26 mouse cellular contexts compared by ENCODE assay signal in genomic region chr9:57973440-57974066, GRCm38 (mm10). TPM values are rescaled to one million over a fixed set of nuclear protein-coding genes. Genes with fewer than 3 reads are reported as not detected.
DNase-seq lines count a peak whose midpoint lies in the region; ATAC-seq and TF ChIP-seq lines count a peak whose summit lies in the region.
"Had no signal": no experiment of that assay in that cellular context is flagged by ENCODE, and none has a peak within 500 bp of the region (broad histone marks: within the 10 kb centered on the region; RNA-seq: fewer than 3 reads in every experiment).

No protein-coding gene starts in this region.

- H3K9ac ChIP-seq in embryonic facial prominence, embryonic 13.5 days: no peak overlapping the region
- H3K9ac ChIP-seq in limb, embryonic 12.5 days (replicated peaks): no peak overlapping the region
- H3K9ac ChIP-seq: forebrain, embryonic 15.5 days; hindbrain, embryonic 15.5 days; liver, embryonic 13.5 days; lung, embryonic 14.5 days had no signal

- no peak for ATAC-seq in embryonic facial prominence, embryonic 13.5 days (ENCODE audit: insufficient number of reproducible peaks, insufficient read depth, low FRiP score, low TSS enrichment, low read depth)
- ATAC-seq in limb, embryonic 12.5 days (ENCODE audit: insufficient number of reproducible peaks, insufficient read depth, low FRiP score, low TSS enrichment, low read depth): no peak
- no peak for ATAC-seq in frontal cortex, adult (ENCODE audit: low TSS enrichment)
- ATAC-seq: forebrain, embryonic 15.5 days had no signal

- no peaks in the 10 kb centered on the region for H3K9me3 ChIP-seq in embryonic facial prominence, embryonic 13.5 days
- no peaks in the 10 kb centered on the region for H3K9me3 ChIP-seq in limb, embryonic 12.5 days
- H3K9me3 ChIP-seq: forebrain, embryonic 15.5 days; hindbrain, embryonic 15.5 days; liver, embryonic 13.5 days had no signal

- H3K4me1 ChIP-seq in embryonic facial prominence, embryonic 13.5 days: peaks cover 24% of the 10 kb centered on the region
- peaks cover 43% of the 10 kb centered on the region for H3K4me1 ChIP-seq in limb, embryonic 12.5 days (replicated peaks)
- H3K4me1 ChIP-seq: forebrain, embryonic 15.5 days; hindbrain, embryonic 15.5 days had no signal

- 76% methylated on average over 6 of the region's 6 CpGs for WGBS in embryonic facial prominence, embryonic 13.5 days
- WGBS in limb, embryonic 12.5 days: 78% methylated on average over 6 of the region's 6 CpGs

- no peak overlapping the region for H3K4me3 ChIP-seq in gastrocnemius, adult 2 months
- no peak overlapping the region for H3K4me3 ChIP-seq in embryonic facial prominence, embryonic 13.5 days
- H3K4me3 ChIP-seq in limb, embryonic 12.5 days (replicated peaks): no peak overlapping the region
- H3K4me3 ChIP-seq: forebrain, embryonic 15.5 days; hindbrain, embryonic 15.5 days; layer of hippocampus, adult 2 months; left cerebral cortex, adult 2 months; liver, embryonic 13.5 days had no signal

- no peak for TF ChIP-seq CTCF in gastrocnemius, adult 2 months (IDR thresholded peaks at IDR 0.05)

- peak overlapping the region; percentile 84 for H3K27ac ChIP-seq in gastrocnemius, adult 2 months
- 0 out of 2 replicates have a peak overlapping the region, but pooled peaks have one; percentile 48 for H3K27ac ChIP-seq in embryonic facial prominence, embryonic 13.5 days
- H3K27ac ChIP-seq in limb, embryonic 12.5 days: 0 out of 2 replicates have a peak overlapping the region, but pooled peaks have one; percentile 84
- H3K27ac ChIP-seq: forebrain, embryonic 15.5 days; hindbrain, embryonic 15.5 days; kidney, postnatal 0 days; liver, embryonic 13.5 days had no signal

- intact Hi-C loops in gastrocnemius, adult 2 months (cut with DNase I): no loop called here

- H3K27me3 ChIP-seq in embryonic facial prominence, embryonic 13.5 days: no peaks in the 10 kb centered on the region
- H3K27me3 ChIP-seq in limb, embryonic 12.5 days: no peaks in the 10 kb centered on the region
- H3K27me3 ChIP-seq: forebrain, embryonic 15.5 days; hindbrain, embryonic 15.5 days had no signal

- no peak overlapping the region for H3K4me2 ChIP-seq in embryonic facial prominence, embryonic 13.5 days
- no peak overlapping the region for H3K4me2 ChIP-seq in limb, embryonic 12.5 days
- H3K4me2 ChIP-seq: forebrain, embryonic 15.5 days; heart, embryonic 11.5 days; hindbrain, embryonic 15.5 days; liver, embryonic 13.5 days; lung, embryonic 14.5 days had no signal

- no peaks in the 10 kb centered on the region for H3K36me3 ChIP-seq in embryonic facial prominence, embryonic 13.5 days
- no peaks in the 10 kb centered on the region for H3K36me3 ChIP-seq in limb, embryonic 12.5 days
- H3K36me3 ChIP-seq: forebrain, embryonic 15.5 days; hindbrain, embryonic 15.5 days; liver, embryonic 13.5 days had no signal

- DNase-seq in gastrocnemius, adult 2 months: no peak
- DNase-seq in gastrocnemius, postnatal 25 days: no peak
- DNase-seq in 3T3-L1 (ENCODE audit: low read depth, low spot score): peak; percentile 65
- DNase-seq in MN1 (ENCODE audit: low spot score): no peak
- DNase-seq in thymus, postnatal 0 days (ENCODE audit: low spot score): no peak
- DNase-seq: adrenal gland, adult 2 months; cerebellum, adult 9-11 months; kidney, adult 18-20 months; left cerebral cortex, postnatal 4 days; liver, embryonic 13.5 days; lung, embryonic 14.5 days; lung, postnatal 36 days; retina, postnatal 1 day; thymus, postnatal 4 days had no signal

RNA-seq across cellular contexts. Expression of gene Cyp11a1, which starts 32.7 kb away (rescaled TPM):
- total RNA-seq in gastrocnemius, adult 2 months (2021): under 1 TPM in 1 of 2 experiments, not detected in 1; 0.10 TPM
- total RNA-seq in gastrocnemius, postnatal 25 days (2021): under 1 TPM; 0.15 to 0.32 TPM
- 0.77 and 1.0 TPM in 2 replicates for polyA plus RNA-seq in embryonic facial prominence, embryonic 13.5 days (2015; fragmentation: Nextera tagmentation; extraction: Ambion mirVana)
- polyA plus RNA-seq in limb, embryonic 12.5 days (2016; fragmentation: Nextera tagmentation; extraction: Ambion mirVana): 0.16 and 0.24 TPM in 2 replicates
- 2.2 and 2.7 TPM in 2 replicates for polyA plus RNA-seq in thymus, postnatal 0 days (2015; fragmentation: Nextera tagmentation; extraction: Ambion mirVana)
- total RNA-seq: heart, postnatal 25 days; megakaryocyte-erythroid progenitor cell, adult 5-6 weeks; MEL had no signal
- polyA plus RNA-seq: heart, embryonic 11.5 days had no signal

RNA-seq across cellular contexts. Expression of gene Sema7a, which starts 33.6 kb away (rescaled TPM):
- 10 to 100 TPM in 1 of 2 experiments, 1 to 10 TPM in 1; 9.0 to 14.4 TPM for total RNA-seq in gastrocnemius, adult 2 months (2021)
- 1 to 10 TPM; 8.8 to 9.8 TPM for total RNA-seq in gastrocnemius, postnatal 25 days (2021)
- polyA plus RNA-seq in embryonic facial prominence, embryonic 13.5 days (2015; fragmentation: Nextera tagmentation; extraction: Ambion mirVana): 0.55 and 1.0 TPM in 2 replicates
- 0.18 and 0.99 TPM in 2 replicates for polyA plus RNA-seq in limb, embryonic 12.5 days (2016; fragmentation: Nextera tagmentation; extraction: Ambion mirVana)
- polyA plus RNA-seq in thymus, postnatal 0 days (2015; fragmentation: Nextera tagmentation; extraction: Ambion mirVana): 3.4 and 4.0 TPM in 2 replicates
- total RNA-seq: megakaryocyte-erythroid progenitor cell, adult 5-6 weeks; MEL had no signal
- polyA plus RNA-seq: liver, embryonic 13.5 days had no signal
